ENCODE assay signal across 19 mouse cellular contexts in genomic region chr11:33890382-33890781, GRCm38 (mm10).
DNase-seq lines count a peak whose midpoint lies in the region; ATAC-seq and TF ChIP-seq lines count a peak whose summit lies in the region.
"Had no signal": no experiment of that assay in that cellular context is flagged by ENCODE, and none has a peak within 500 bp of the region (broad histone marks: within the 10 kb centered on the region; RNA-seq: fewer than 3 reads in every experiment).

No protein-coding gene starts in this region.

- no peak overlapping the region for H3K9ac ChIP-seq in forebrain, postnatal 0 days
- no peak overlapping the region for H3K9ac ChIP-seq in forebrain, embryonic 16.5 days (replicated peaks; ENCODE audit: low read depth, low read length)
- H3K9ac ChIP-seq in hindbrain, postnatal 0 days (replicated peaks; ENCODE audit: low read length) = no peak overlapping the region
- no peak overlapping the region for H3K9ac ChIP-seq in hindbrain, embryonic 13.5 days
- no peak overlapping the region for H3K9ac ChIP-seq in midbrain, embryonic 14.5 days (replicated peaks; ENCODE audit: low read length)
- H3K9ac ChIP-seq in midbrain, embryonic 13.5 days (replicated peaks) = no peak overlapping the region
- H3K9ac ChIP-seq: embryonic facial prominence, embryonic 13.5 days; embryonic facial prominence, embryonic 15.5 days; forebrain, embryonic 13.5 days had no signal

- no peak overlapping the region for H3K4me2 ChIP-seq in forebrain, postnatal 0 days (ENCODE audit: low read depth)
- no peak overlapping the region for H3K4me2 ChIP-seq in forebrain, embryonic 16.5 days (ENCODE audit: low read length)
- no peak overlapping the region for H3K4me2 ChIP-seq in hindbrain, postnatal 0 days (ENCODE audit: low read depth, low read length)
- H3K4me2 ChIP-seq in hindbrain, embryonic 13.5 days = no peak overlapping the region
- H3K4me2 ChIP-seq in midbrain, embryonic 14.5 days (ENCODE audit: low read length) = no peak overlapping the region
- no peak overlapping the region for H3K4me2 ChIP-seq in midbrain, embryonic 13.5 days (replicated peaks)
- H3K4me2 ChIP-seq: embryonic facial prominence, embryonic 13.5 days; embryonic facial prominence, embryonic 15.5 days; forebrain, embryonic 13.5 days had no signal

- H3K4me3 ChIP-seq in forebrain, postnatal 0 days (ENCODE audit: low read depth, low read length) = no peak overlapping the region
- H3K4me3 ChIP-seq in forebrain, embryonic 16.5 days (replicated peaks; ENCODE audit: low read length) = no peak overlapping the region
- no peak overlapping the region for H3K4me3 ChIP-seq in hindbrain, postnatal 0 days (ENCODE audit: low read length)
- H3K4me3 ChIP-seq in hindbrain, embryonic 13.5 days = no peak overlapping the region
- no peak overlapping the region for H3K4me3 ChIP-seq in midbrain, embryonic 14.5 days (replicated peaks; ENCODE audit: low read depth, low read length)
- no peak overlapping the region for H3K4me3 ChIP-seq in midbrain, embryonic 13.5 days (replicated peaks)
- H3K4me3 ChIP-seq in embryonic facial prominence, embryonic 10.5 days = no peak overlapping the region
- H3K4me3 ChIP-seq: embryonic facial prominence, embryonic 13.5 days; embryonic facial prominence, embryonic 15.5 days; erythroblast, embryonic 14.5 days; forebrain, embryonic 13.5 days had no signal

- H3K36me3 ChIP-seq in forebrain, postnatal 0 days (ENCODE audit: insufficient read depth) = no peaks in the 10 kb centered on the region
- H3K36me3 ChIP-seq in forebrain, embryonic 16.5 days (ENCODE audit: control insufficient read depth, insufficient read depth) = no peaks in the 10 kb centered on the region
- no peaks in the 10 kb centered on the region for H3K36me3 ChIP-seq in hindbrain, postnatal 0 days (ENCODE audit: insufficient read depth, low read length)
- H3K36me3 ChIP-seq in hindbrain, embryonic 13.5 days = no peaks in the 10 kb centered on the region
- H3K36me3 ChIP-seq in midbrain, embryonic 14.5 days (ENCODE audit: control insufficient read depth, insufficient read depth, low read length) = no peaks in the 10 kb centered on the region
- H3K36me3 ChIP-seq in midbrain, embryonic 13.5 days = no peaks in the 10 kb centered on the region
- H3K36me3 ChIP-seq in embryonic facial prominence, embryonic 10.5 days (replicated peaks) = no peaks in the 10 kb centered on the region
- H3K36me3 ChIP-seq: embryonic facial prominence, embryonic 13.5 days; embryonic facial prominence, embryonic 15.5 days had no signal

- H3K4me1 ChIP-seq in forebrain, postnatal 0 days (ENCODE audit: insufficient read depth) = no peaks in the 10 kb centered on the region
- H3K4me1 ChIP-seq in forebrain, embryonic 16.5 days (replicated peaks; ENCODE audit: control insufficient read depth, insufficient read depth, low read length) = no peaks in the 10 kb centered on the region
- no peaks in the 10 kb centered on the region for H3K4me1 ChIP-seq in hindbrain, postnatal 0 days (ENCODE audit: insufficient read depth, low read length)
- no peaks in the 10 kb centered on the region; the same call in 1 of the 2 replicates for H3K4me1 ChIP-seq in hindbrain, embryonic 13.5 days (replicated peaks)
- H3K4me1 ChIP-seq in midbrain, embryonic 14.5 days (ENCODE audit: control insufficient read depth, insufficient read depth, low read length) = no peaks in the 10 kb centered on the region
- H3K4me1 ChIP-seq in midbrain, embryonic 13.5 days (replicated peaks) = no peaks in the 10 kb centered on the region
- no peaks in the 10 kb centered on the region for H3K4me1 ChIP-seq in embryonic facial prominence, embryonic 10.5 days
- H3K4me1 ChIP-seq: embryonic facial prominence, embryonic 13.5 days; embryonic facial prominence, embryonic 15.5 days; forebrain, embryonic 13.5 days had no signal

- ATAC-seq in forebrain, postnatal 0 days = 0 out of 2 replicates have a peak, but pooled peaks have one; percentile 43
- ATAC-seq in forebrain, embryonic 16.5 days = no peak
- ATAC-seq in hindbrain, postnatal 0 days = no peak
- no peak for ATAC-seq in hindbrain, embryonic 13.5 days (ENCODE audit: low FRiP score)
- no peak for ATAC-seq in midbrain, embryonic 14.5 days (ENCODE audit: low FRiP score, low TSS enrichment)
- ATAC-seq in midbrain, embryonic 13.5 days = no peak
- ATAC-seq: forebrain, embryonic 13.5 days had no signal

- H3K27ac ChIP-seq in forebrain, postnatal 0 days (ENCODE audit: low read depth, low read length) = no peak overlapping the region
- no peak overlapping the region for H3K27ac ChIP-seq in forebrain, embryonic 16.5 days (ENCODE audit: low read length)
- no peak overlapping the region for H3K27ac ChIP-seq in hindbrain, postnatal 0 days
- H3K27ac ChIP-seq in hindbrain, embryonic 13.5 days = no peak overlapping the region
- no peak overlapping the region for H3K27ac ChIP-seq in midbrain, embryonic 14.5 days (replicated peaks; ENCODE audit: low read depth, low read length)
- H3K27ac ChIP-seq in midbrain, embryonic 13.5 days = no peak overlapping the region
- H3K27ac ChIP-seq in embryonic facial prominence, embryonic 10.5 days (replicated peaks) = no peak overlapping the region
- H3K27ac ChIP-seq: embryonic facial prominence, embryonic 13.5 days; embryonic facial prominence, embryonic 15.5 days; forebrain, embryonic 13.5 days had no signal

- no peak for DNase-seq in forebrain, postnatal 0 days
- peak; percentile 18 for DNase-seq in hindbrain, postnatal 0 days (ENCODE audit: low spot score)
- DNase-seq in midbrain, embryonic 14.5 days = peak; percentile 43
- DNase-seq in embryonic facial prominence, embryonic 10.5 days (ENCODE audit: low spot score) = no peak
- DNase-seq: adrenal gland, adult 2 months; adrenal gland, postnatal 10 days; adrenal gland, postnatal 25 days; cerebellum, adult 11-12 months; cerebellum, adult 2 months; cerebellum, adult 9-10 months; cerebellum, postnatal 10 days; cerebellum, postnatal 25 days had no signal

- H3K27me3 ChIP-seq in forebrain, postnatal 0 days (ENCODE audit: insufficient read depth, low read length) = no peaks in the 10 kb centered on the region
- no peaks in the 10 kb centered on the region for H3K27me3 ChIP-seq in forebrain, embryonic 16.5 days (replicated peaks; ENCODE audit: control insufficient read depth, insufficient read depth, low read length)
- no peaks in the 10 kb centered on the region for H3K27me3 ChIP-seq in hindbrain, postnatal 0 days (ENCODE audit: insufficient read depth, low read length)
- no peaks in the 10 kb centered on the region for H3K27me3 ChIP-seq in hindbrain, embryonic 13.5 days
- no peaks in the 10 kb centered on the region for H3K27me3 ChIP-seq in midbrain, embryonic 14.5 days (ENCODE audit: control insufficient read depth, insufficient read depth, low read length)
- no peaks in the 10 kb centered on the region for H3K27me3 ChIP-seq in midbrain, embryonic 13.5 days
- H3K27me3 ChIP-seq in embryonic facial prominence, embryonic 10.5 days (replicated peaks; ENCODE audit: low read depth, poor library complexity, severe bottlenecking) = no peaks in the 10 kb centered on the region
- H3K27me3 ChIP-seq: embryonic facial prominence, embryonic 13.5 days; embryonic facial prominence, embryonic 15.5 days; forebrain, embryonic 13.5 days had no signal

- 47% methylated on average over 2 of the region's 2 CpGs for WGBS in forebrain, postnatal 0 days
- whole genome bisulfite sequencing in forebrain, embryonic 16.5 days = 51% methylated on average over 2 of the region's 2 CpGs
- WGBS in hindbrain, postnatal 0 days = 46% methylated on average over 2 of the region's 2 CpGs
- 47% methylated on average over 2 of the region's 2 CpGs for whole genome bisulfite sequencing in hindbrain, embryonic 13.5 days
- 43% methylated on average over 2 of the region's 2 CpGs for WGBS in midbrain, embryonic 14.5 days
- 31% methylated on average over 2 of the region's 2 CpGs for whole genome bisulfite sequencing in midbrain, embryonic 13.5 days
- 80% methylated on average over 2 of the region's 2 CpGs for WGBS in embryonic facial prominence, embryonic 10.5 days

- H3K9me3 ChIP-seq in forebrain, postnatal 0 days (ENCODE audit: low read length) = no peaks in the 10 kb centered on the region
- H3K9me3 ChIP-seq in forebrain, embryonic 16.5 days (ENCODE audit: control insufficient read depth, low read length) = peaks cover 2% of the 10 kb centered on the region; the same call in 1 of the 2 replicates
- no peaks in the 10 kb centered on the region for H3K9me3 ChIP-seq in hindbrain, postnatal 0 days (ENCODE audit: low read length)
- H3K9me3 ChIP-seq in hindbrain, embryonic 13.5 days = no peaks in the 10 kb centered on the region
- H3K9me3 ChIP-seq in midbrain, embryonic 14.5 days (ENCODE audit: control insufficient read depth, low read length) = no peaks in the 10 kb centered on the region
- no peaks in the 10 kb centered on the region for H3K9me3 ChIP-seq in midbrain, embryonic 13.5 days
- H3K9me3 ChIP-seq in embryonic facial prominence, embryonic 10.5 days = no peaks in the 10 kb centered on the region
- H3K9me3 ChIP-seq: embryonic facial prominence, embryonic 13.5 days; embryonic facial prominence, embryonic 15.5 days; forebrain, embryonic 13.5 days had no signal

- TF ChIP-seq CTCF in forebrain, postnatal 0 days (IDR thresholded peaks at IDR 0.05; ENCODE audit: low read depth) = no peak
- TF ChIP-seq CTCF in hindbrain, postnatal 0 days (IDR thresholded peaks at IDR 0.05; ENCODE audit: low read depth) = no peak

Comparison
In these comparisons a context has a peak if more than half of its experiments do, and no peak if none do; other contexts are left out.
1. DNase-seq: peak in hindbrain, postnatal 0 days (single experiment) and midbrain, embryonic 14.5 days (single experiment); none in forebrain, postnatal 0 days (single experiment) and embryonic facial prominence, embryonic 10.5 days (single experiment).